Mouse (Mus musculus): ENCODE measurements around the gene Aak1.
"Not testable (repeated sequence)": the region's sequence is repeated elsewhere in the genome, so short reads cannot be mapped to it uniquely, and the experiment has no call there.

Gene Aak1

DNA sequence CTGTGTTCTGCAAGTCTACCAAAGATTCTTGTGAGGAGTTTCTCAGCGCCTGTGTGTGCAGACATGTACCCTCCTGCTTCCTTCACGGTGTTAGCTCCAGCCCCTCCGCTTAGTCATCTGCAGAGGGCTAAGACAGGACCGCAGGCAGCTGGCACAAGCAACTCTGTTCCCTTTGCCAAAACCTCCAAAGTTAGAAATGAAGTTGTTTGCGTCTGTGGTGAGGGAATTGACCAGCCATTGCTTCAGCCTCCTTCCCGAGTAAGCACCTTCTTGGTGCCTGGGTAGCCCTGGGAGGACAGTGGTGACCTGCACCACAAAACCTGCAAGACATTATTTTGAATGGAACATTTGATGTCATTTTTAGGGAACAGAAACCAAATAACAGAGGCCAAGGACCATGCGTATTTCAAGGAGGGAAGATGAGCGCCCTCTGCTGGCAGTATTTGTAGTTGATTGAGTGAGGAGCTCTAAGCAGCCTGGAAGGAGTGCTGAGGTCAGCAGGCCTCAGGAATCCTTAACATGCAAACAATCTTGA, 153.3 kb downstream of the Aak1 start:
- ATAC-seq (ENCODE audit: insufficient number of reproducible peaks, low FRiP score, low TSS enrichment), result peak; percentile 53

GRCm38 (mm10) chr6:87004099-87004498, 154.8 kb downstream of the Aak1 start:
- no peak for ATAC-seq (ENCODE audit: insufficient number of reproducible peaks, low FRiP score, low TSS enrichment)

DNA sequence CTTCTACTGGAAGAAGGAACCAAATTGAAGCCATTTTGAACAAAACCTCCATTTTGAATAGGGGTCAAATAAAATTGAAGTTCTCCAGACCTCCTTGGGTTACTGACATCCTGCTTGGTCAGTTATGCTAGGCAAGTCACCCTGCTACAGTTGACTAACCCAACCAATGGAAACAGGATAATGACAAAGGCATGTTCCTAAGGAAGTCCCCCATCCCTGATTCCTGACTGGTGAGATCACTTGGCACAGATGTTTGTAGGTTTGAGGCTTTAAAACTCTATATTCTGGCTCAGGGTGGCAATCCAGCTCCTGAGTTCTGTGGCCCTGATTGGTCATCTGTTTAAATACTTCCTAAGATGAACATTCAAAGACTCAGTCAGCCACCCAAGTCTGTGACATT, 156.3 kb downstream of the Aak1 start:
- no peak for ATAC-seq (ENCODE audit: insufficient number of reproducible peaks, low FRiP score, low TSS enrichment)

DNA sequence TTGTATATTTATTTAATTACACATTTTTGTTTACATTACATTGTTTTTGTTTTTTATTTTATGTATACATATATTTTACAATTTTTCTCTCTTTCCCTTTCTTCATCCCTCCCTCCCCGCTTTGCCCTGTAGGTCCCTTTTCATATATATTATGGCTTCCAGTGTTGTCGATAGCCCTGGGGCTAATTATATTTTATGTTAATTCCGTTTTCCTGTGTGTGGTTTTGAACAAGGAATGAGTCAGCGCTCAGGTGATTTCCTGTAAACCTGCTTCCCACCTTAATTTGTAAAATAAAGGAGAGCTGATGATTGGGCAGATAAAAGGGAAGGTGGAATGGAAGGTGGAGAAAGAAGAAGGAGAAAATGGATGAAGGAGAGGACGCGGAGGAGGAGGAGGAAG, 159.6 kb downstream of the Aak1 start, which contains the start of gene Nfu1:
Gene Nfu1 (plus strand): TSS at position 350 of the 400 bp plus-strand sequence.
- no peak for ATAC-seq (ENCODE audit: insufficient number of reproducible peaks, low FRiP score, low TSS enrichment)

GRCm38 (mm10) chr6:87009692-87010328, 160.5 kb downstream of the Aak1 start:
- peak; percentile 97 for ATAC-seq (ENCODE audit: insufficient number of reproducible peaks, low FRiP score, low TSS enrichment)

DNA sequence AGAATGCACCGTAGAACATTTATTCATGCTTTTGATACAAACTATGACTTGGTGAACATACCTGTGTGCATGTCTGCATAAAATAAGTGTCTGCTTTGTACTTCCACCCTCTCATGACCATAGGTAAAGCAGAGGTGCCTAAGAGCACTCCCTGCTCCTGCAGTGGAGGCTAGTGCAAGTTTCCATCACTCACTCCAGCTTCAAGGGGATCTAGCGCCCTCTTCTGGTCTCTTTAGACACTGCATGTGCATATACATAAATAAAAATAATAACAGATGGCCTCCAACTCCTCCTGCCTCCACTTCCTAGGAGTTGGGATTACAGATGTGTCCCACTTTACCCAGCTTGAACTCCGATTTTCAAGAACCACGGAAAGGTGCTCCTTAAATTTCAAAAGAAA, 167.6 kb downstream of the Aak1 start:
- no peak for ATAC-seq (ENCODE audit: insufficient number of reproducible peaks, low FRiP score, low TSS enrichment)

GRCm38 (mm10) chr6:87018874-87019273, 169.6 kb downstream of the Aak1 start:
- ATAC-seq (ENCODE audit: insufficient number of reproducible peaks, low FRiP score, low TSS enrichment), result no peak

- no peak for ATAC-seq (ENCODE audit: insufficient number of reproducible peaks, low FRiP score, low TSS enrichment)
Observed at GRCm38 (mm10) chr6:87021791-87022190, 172.5 kb downstream of the Aak1 start.

DNA sequence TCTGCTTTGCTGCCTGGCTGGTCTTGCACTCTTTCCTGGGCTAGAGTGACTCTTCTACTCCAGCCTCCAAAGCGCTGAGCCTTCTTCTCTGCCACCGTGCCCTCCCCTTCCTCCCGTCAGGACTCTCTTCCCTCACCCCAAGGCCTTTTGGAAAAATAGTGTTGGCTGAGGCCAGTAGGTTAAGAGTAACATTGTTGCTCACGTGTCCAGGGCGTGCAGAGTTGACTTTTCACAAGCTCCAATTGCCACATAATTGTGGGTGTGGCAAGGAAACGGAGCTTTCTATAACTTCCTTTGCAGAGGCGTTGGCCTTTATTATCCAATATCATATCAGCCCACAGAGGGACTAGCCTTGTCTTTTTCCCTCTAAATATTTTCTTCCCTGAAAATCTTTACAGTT, 177.7 kb downstream of the Aak1 start:
- ATAC-seq (ENCODE audit: insufficient number of reproducible peaks, low FRiP score, low TSS enrichment), result no peak

DNA sequence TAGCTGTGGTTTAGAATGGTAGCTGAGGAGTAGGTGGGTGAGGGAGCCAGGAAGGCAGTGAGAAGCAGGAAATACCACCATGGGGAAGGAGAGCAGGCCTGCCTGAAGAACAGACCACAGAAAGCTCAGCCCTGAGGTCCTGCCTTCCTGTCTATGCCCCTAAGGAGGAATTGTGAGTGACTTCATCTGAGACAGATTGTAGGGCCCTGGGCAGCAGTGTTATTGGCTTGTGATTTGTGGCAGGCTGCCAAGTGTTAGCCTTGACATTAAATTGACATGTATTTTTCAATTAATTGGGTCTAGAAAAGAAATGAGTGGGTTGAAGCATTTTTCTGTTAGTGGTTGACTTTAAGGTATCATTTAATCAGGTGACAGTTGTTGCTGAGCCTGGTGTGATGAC, 179.6 kb downstream of the Aak1 start:
- no peak for ATAC-seq (ENCODE audit: insufficient number of reproducible peaks, low FRiP score, low TSS enrichment)

- not testable (repeated sequence) for ATAC-seq (ENCODE audit: insufficient number of reproducible peaks, low FRiP score, low TSS enrichment)
Observed at GRCm38 (mm10) chr6:87031310-87031709, 182.0 kb downstream of the Aak1 start.

DNA sequence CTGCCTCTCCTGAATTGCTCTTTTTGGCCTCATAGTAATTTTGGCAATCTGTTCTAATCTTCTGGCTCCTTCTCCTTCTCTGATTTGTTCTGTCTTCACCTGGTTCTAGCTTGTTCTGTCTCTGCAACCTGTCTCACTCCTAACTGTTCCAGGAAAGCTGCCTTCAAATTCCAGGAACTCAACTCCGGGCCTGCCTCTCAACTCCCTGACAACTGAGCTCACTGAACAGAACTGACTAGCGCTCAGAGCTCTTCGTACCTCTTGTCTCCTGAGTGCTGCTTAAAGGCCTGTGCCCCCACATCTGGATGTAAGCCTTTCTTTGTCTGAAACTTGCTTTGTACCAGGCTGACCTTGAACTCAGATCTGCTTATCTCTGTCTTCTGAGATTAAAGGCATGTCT, 183.1 kb downstream of the Aak1 start:
- ATAC-seq (ENCODE audit: insufficient number of reproducible peaks, low FRiP score, low TSS enrichment), result no peak

DNA sequence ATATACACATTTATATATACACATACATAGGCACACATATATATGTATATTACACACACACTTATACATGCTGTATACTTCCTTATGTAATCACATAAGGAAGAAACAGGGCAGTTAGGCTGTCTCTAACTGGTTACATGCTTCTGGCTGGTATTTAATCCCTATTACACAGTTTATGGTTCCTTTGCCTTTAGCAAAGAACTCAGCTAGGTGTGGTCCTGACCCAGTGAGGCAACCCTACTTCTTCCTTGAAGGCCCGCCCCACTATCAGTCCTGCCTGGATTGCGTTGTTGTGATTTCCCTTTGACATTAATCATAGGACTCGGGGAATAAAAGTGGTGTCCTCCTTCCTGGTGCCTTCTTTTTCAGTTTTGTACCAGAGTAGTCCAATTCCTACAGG, 185.1 kb downstream of the Aak1 start:
- ATAC-seq (ENCODE audit: insufficient number of reproducible peaks, low FRiP score, low TSS enrichment), result no peak

DNA sequence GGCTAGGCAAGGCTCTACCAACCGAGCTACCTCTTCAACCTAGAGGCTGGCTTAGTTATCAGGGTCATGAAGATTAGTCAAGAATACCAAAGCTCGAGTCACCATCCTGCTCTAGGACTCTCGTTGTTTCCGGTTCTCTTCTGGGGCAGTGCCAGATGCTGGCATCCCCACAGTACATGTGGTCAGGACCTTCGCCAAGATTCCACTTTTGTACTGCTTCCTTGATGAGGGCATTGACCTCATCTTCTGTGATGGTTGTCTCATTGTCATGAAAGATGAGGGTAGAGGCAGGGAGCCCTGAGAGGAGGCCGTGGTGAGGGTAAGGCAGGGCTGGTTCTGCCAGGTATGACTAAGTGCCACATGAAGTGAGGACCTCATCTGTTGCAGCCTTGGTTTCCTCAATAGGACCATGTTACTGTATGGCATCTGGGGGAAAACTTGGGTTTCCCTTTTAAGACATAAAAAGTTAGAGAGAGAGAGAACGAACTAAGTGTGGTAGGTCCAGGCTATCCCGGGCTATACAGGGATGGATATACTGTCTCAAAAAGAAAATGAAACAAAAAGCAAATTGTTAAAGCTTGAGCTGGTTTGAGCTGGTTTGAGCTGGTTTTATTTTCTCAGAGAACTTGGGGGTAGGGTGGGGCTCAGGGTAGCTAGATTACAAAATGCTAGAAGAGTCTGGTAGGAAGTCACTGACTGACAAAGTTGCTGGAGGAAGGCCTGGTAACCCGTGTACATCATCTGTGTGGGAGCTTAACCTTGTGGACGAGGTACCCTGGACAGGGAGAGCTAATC, 188.7 kb downstream of the Aak1 start:
- ATAC-seq (ENCODE audit: insufficient number of reproducible peaks, low FRiP score, low TSS enrichment), result no peak

- ATAC-seq (ENCODE audit: insufficient number of reproducible peaks, low FRiP score, low TSS enrichment), result no peak
Observed at GRCm38 (mm10) chr6:87039161-87039560, 189.8 kb downstream of the Aak1 start.

- no peak for ATAC-seq (ENCODE audit: insufficient number of reproducible peaks, low FRiP score, low TSS enrichment)
Observed at GRCm38 (mm10) chr6:87040971-87041370, 191.7 kb downstream of the Aak1 start.

DNA sequence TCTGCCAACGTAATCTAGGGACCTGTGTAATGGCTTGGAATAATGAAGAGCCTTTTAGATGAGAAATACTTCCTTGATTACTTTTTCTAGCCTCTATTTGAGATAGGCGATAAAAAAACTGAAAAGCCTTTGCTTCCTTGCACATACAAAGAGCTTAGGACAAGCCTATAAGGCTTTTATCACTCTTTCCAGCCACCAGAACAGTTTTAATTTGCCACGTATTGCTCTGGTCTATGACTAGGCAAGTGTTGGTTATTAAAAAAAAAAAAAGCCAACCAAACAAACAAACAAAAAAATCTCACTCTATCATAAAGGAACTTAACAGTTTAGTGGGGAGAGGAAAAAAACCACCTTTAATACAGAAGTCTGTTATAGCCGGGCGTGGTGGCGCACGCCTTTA, 192.1 kb downstream of the Aak1 start:
- no peak for ATAC-seq (ENCODE audit: insufficient number of reproducible peaks, low FRiP score, low TSS enrichment)

- no peak for ATAC-seq (ENCODE audit: insufficient number of reproducible peaks, low FRiP score, low TSS enrichment)
Observed at GRCm38 (mm10) chr6:87042004-87042336, 192.7 kb downstream of the Aak1 start.

DNA sequence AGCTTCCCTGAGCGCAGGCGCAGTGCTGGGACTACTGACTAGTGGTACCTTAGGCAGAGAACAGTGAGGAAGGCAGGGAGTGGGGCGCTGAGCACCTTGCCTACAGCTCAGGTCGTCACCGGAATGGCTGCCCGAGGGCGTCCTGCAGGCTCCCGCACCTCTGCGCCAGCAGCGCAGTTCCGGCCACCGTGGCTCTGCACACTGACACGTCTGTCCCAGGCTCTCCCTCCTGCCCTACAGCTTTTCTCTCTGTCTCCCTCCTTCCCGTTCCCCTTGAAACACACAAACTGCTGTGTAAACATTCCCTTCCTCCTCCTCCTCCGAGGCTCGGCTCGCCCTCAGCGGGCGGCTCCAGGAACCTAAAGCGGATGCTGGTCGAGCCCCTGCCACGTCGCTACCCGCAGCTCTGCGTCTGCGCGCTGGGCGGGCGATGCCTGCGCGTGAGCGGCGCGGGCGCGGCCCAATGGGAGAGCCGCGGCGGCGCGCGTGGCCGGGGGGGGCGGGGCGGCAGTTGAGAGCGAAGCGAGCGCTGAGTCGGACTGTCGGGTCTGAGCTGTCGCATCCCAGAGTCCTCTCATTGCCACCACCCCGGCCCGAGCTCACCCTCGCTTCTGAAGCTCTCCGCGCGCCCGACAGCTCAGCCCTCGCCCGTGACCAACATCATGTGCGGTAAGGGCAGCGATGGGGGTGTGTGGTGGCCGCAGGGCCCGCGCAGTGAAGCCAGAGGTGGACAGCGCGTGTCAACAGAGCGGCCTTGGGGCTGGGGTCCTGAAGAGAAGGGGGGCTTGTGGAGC, 193.2 kb downstream of the Aak1 start, which contains the start of gene Gfpt1:
Gene Gfpt1 (plus strand): TSS at position 510 of the 794 bp plus-strand sequence.
- ATAC-seq (ENCODE audit: insufficient number of reproducible peaks, low FRiP score, low TSS enrichment), result peak; percentile 95

DNA sequence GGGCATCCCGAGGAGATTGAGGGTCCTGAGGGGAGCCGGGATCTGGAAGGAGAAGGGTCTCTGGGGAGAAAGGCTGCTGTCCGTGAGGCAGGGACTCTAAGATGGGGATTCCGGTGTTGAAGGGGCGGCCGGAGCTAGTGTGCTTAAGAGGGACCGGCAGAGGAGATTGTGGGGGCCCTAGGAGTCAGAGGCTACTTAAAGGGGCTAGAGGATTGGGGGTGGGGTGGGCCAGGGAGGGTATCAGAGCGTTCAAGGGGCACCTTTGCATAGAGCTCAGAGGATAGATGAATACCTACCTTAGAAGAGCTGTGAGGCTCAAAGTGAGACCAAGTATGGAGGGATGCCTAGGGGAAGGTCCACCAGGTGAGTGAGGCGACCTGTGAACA, 193.8 kb downstream of the Aak1 start:
- ATAC-seq (ENCODE audit: insufficient number of reproducible peaks, low FRiP score, low TSS enrichment), result no peak; the same call in 1 of the 2 replicates

GRCm38 (mm10) chr6:87044895-87045294, 195.6 kb downstream of the Aak1 start:
- no peak for ATAC-seq (ENCODE audit: insufficient number of reproducible peaks, low FRiP score, low TSS enrichment)

Measured in cerebellum, adult (tissue).